Mouse (Mus musculus) spleen, postnatal 14 days (tissue): ENCODE data around the gene Ighmbp2.
A peak's percentile ranks its signal among the peaks of the same experiment; 100 is the strongest.

Experiments used
- DNase-seq, 2 experiments: peaks; one replicate each; pipeline ENCODE4 v3.0.0; 2021 to 2022; ENCODE audit warnings: low spot score in 2 of 2

The Ighmbp2 gene

GRCm38 (mm10) chr19:3282572-3283467 lies at the start of gene Ighmbp2, which contains the start of gene Mrpl21:
Gene Ighmbp2 (minus strand): TSS chr19:3283017.
Gene Mrpl21 (plus strand): TSS chr19:3282901.
- peak; percentile 61 to 76 for DNase-seq

GRCm38 (mm10) chr19:3326479-3327047 lies 43.7 kb upstream of the Ighmbp2 start:
- DNase-seq: no peak

GRCm38 (mm10) chr19:3325771-3326478 lies 43.1 kb upstream of the Ighmbp2 start:
- no peak for DNase-seq

GRCm38 (mm10) chr19:3324931-3325711 lies 42.3 kb upstream of the Ighmbp2 start:
- peak; percentile 86 to 91 for DNase-seq

- DNase-seq: no peak
Observed at GRCm38 (mm10) chr19:3324271-3324811, 41.5 kb upstream of the Ighmbp2 start.

- DNase-seq: peak; percentile 43 to 47
Observed at GRCm38 (mm10) chr19:3323753-3324270, 41.0 kb upstream of the Ighmbp2 start.

GRCm38 (mm10) chr19:3323201-3323621 lies 40.4 kb upstream of the Ighmbp2 start:
- peak; percentile 88 to 89 for DNase-seq

- peak; percentile 45 to 62 for DNase-seq
Observed at GRCm38 (mm10) chr19:3322261-3322969, 39.6 kb upstream of the Ighmbp2 start, which contains the start of gene Cpt1a. Gene Cpt1a (plus strand): TSS chr19:3322334.

- no peak for DNase-seq
Observed at GRCm38 (mm10) chr19:3321617-3322016, 38.8 kb upstream of the Ighmbp2 start.

- no peak for DNase-seq
Observed at GRCm38 (mm10) chr19:3320801-3321200, 38.0 kb upstream of the Ighmbp2 start.

- DNase-seq: no peak
Observed at GRCm38 (mm10) chr19:3320086-3320485, 37.3 kb upstream of the Ighmbp2 start.

- no peak for DNase-seq
Observed at GRCm38 (mm10) chr19:3319341-3319740, 36.5 kb upstream of the Ighmbp2 start.

GRCm38 (mm10) chr19:3307175-3307949 lies 24.5 kb upstream of the Ighmbp2 start:
- no peak for DNase-seq

- DNase-seq: no peak
Observed at GRCm38 (mm10) chr19:3304017-3304416, 21.2 kb upstream of the Ighmbp2 start.

- no peak for DNase-seq
Observed at GRCm38 (mm10) chr19:3297775-3298174, 15.0 kb upstream of the Ighmbp2 start.

GRCm38 (mm10) chr19:3297034-3297433 lies 14.2 kb upstream of the Ighmbp2 start:
- no peak for DNase-seq

- DNase-seq: no peak
Observed at GRCm38 (mm10) chr19:3295245-3295644, 12.4 kb upstream of the Ighmbp2 start.

GRCm38 (mm10) chr19:3292993-3293392 lies 10.2 kb upstream of the Ighmbp2 start:
- DNase-seq: no peak

- DNase-seq: peak in 1 of 2 experiments; percentile 59
Observed at GRCm38 (mm10) chr19:3292028-3292427, 9.2 kb upstream of the Ighmbp2 start.
